In genomic region chr15:64470743-64471142, GRCm38 (mm10) we compare ENCODE assay signal across 15 mouse cellular contexts.
DNase-seq lines count a peak whose midpoint lies in the region; TF ChIP-seq lines count a peak whose summit lies in the region.
"Had no signal": no experiment of that assay in that cellular context is flagged by ENCODE, and none has a peak within 500 bp of the region (broad histone marks: within the 10 kb centered on the region; RNA-seq: fewer than 3 reads in every experiment).

No protein-coding gene starts in this region.

- DNase-seq in adrenal gland, postnatal 14 days, result peak; percentile 11
- DNase-seq in adrenal gland, adult 8-10 months, result no peak
- DNase-seq in 3134 (ENCODE audit: extremely low read depth, insufficient read length, low spot score), result peak; percentile 70
- peak; percentile 59 for DNase-seq in gastrocnemius, adult 18-20 months (ENCODE audit: low spot score)
- DNase-seq in heart, postnatal 14 days, result peak; percentile 40 to 42
- DNase-seq in embryo, embryonic 9.5 days (ENCODE audit: extremely low spot score), result no peak
- DNase-seq in left cerebral cortex, adult 2 months (ENCODE audit: extremely low spot score in 1 of 2, low spot score in 2 of 2), result no peak
- DNase-seq in thymus, postnatal 0 days (ENCODE audit: low spot score), result no peak
- DNase-seq: B cell, adult 2 months; cerebellum, adult 11-12 months; kidney, adult 9 months; thymus, postnatal 14 days had no signal

- no peak overlapping the region for H3K27ac ChIP-seq in left cerebral cortex, adult 2 months
- H3K27ac ChIP-seq: hindbrain, postnatal 0 days; lung, embryonic 15.5 days had no signal

- intact Hi-C loops in heart, postnatal 14 days (cut with DNase I), result no loop called here
- intact Hi-C loops in left cerebral cortex, adult 2 months (cut with DNase I), result no loop called here

- H3K4me3 ChIP-seq in left cerebral cortex, adult 2 months, result no peak overlapping the region
- H3K4me3 ChIP-seq: erythroblast, embryonic 14.5 days; lung, embryonic 15.5 days had no signal

- TF ChIP-seq CTCF in left cerebral cortex, adult 2 months (IDR thresholded peaks at IDR 0.05), result no peak

Comparison
In these comparisons a context has a peak if more than half of its experiments do, and no peak if none do; other contexts are left out.
1. DNase-seq: peak in adrenal gland, postnatal 14 days (single experiment), 3134 (single experiment), gastrocnemius, adult 18-20 months (single experiment) and heart, postnatal 14 days (2 of 2); none in adrenal gland, adult 8-10 months (single experiment), embryo, embryonic 9.5 days (single experiment), left cerebral cortex, adult 2 months (0 of 2) and thymus, postnatal 0 days (single experiment).